Mouse (Mus musculus) stomach, embryonic 15.5 days (tissue): ENCODE results near the gene Ncoa3. TPM values are rescaled to one million over a fixed set of nuclear protein-coding genes. Genes with fewer than 3 reads are reported as not detected.

Experiments
- ATAC-seq: fragments of 200-750 bp; cut with Nextera tagmentation; 2 replicates; pipeline ENCODE4 v1.8.0; 2017; ENCODE audit warnings: low read depth, moderate number of reproducible peaks, moderate TSS enrichment; ENCODE audit not compliant: insufficient read depth, low FRiP score
- H3K27ac ChIP-seq: fragments of 300-500 bp; sonication (generic); 2 replicates; pipeline ENCODE4 v1.5.1; 2015; ENCODE audit warnings: mild to moderate bottlenecking, inconsistent platforms
- H3K27me3 ChIP-seq: fragments of 300-500 bp; sonication (generic); replicated peaks from 2 replicates; pipeline ENCODE4 v1.6.1; 2015; ENCODE audit warnings: inconsistent platforms
- H3K36me3 ChIP-seq: fragments of 300-500 bp; sonication (generic); 2 replicates; pipeline ENCODE4 v1.6.1; 2015; ENCODE audit warnings: inconsistent platforms
- H3K4me1 ChIP-seq: fragments of 300-500 bp; sonication (generic); 2 replicates; pipeline ENCODE4 v1.6.1; 2015; ENCODE audit warnings: inconsistent platforms
- H3K4me2 ChIP-seq: fragments of 300-500 bp; sonication (generic); 2 replicates; pipeline ENCODE4 v1.6.1; 2015; ENCODE audit warnings: mild to moderate bottlenecking, inconsistent platforms
- H3K4me3 ChIP-seq: fragments of 300-500 bp; sonication (generic); replicated peaks from 2 replicates; pipeline ENCODE4 v1.5.1; 2015; ENCODE audit warnings: inconsistent platforms
- H3K9ac ChIP-seq: fragments of 300-500 bp; sonication (generic); 2 replicates; pipeline ENCODE4 v1.6.1; 2015; ENCODE audit warnings: inconsistent platforms
- H3K9me3 ChIP-seq: fragments of 300-500 bp; sonication (generic); 2 replicates; pipeline ENCODE4 v1.6.1; 2016; ENCODE audit warnings: inconsistent platforms
- WGBS: fragments of 180-500 bp; shearing (Covaris S2); methylation state at CpG from one replicate; pipeline ENCODE4 v1.1.7; 2015; 5-methylcytosine and 5-hydroxymethylcytosine counted together
- polyA plus RNA-seq: library from polyadenylated mRNA; unstranded; fragments of >200 nt; fragmentation: Nextera tagmentation; extraction: Ambion mirVana; gene quantifications from 2 replicates; pipeline ENCODE4 v1.2.1, GENCODE M21; 2015

The Ncoa3 gene
- polyA plus RNA-seq, 1 experiment from 2014 or later, result 12.9 TPM

GRCm38 (mm10) chr2:166097443-166098291 lies 105.2 kb downstream of the Ncoa3 start:
- no peaks in the 10 kb centered on the region for H3K27me3 ChIP-seq
- ATAC-seq, result no peak
- no peaks in the 10 kb centered on the region; the same call in 1 of the 2 replicates for H3K4me1 ChIP-seq
- no peak overlapping the region for H3K9ac ChIP-seq
- 77% methylated on average over 18 of the region's 18 CpGs for WGBS
- no peaks in the 10 kb centered on the region for H3K9me3 ChIP-seq
- no peak overlapping the region for H3K4me2 ChIP-seq
- peaks cover 14% of the 10 kb centered on the region for H3K36me3 ChIP-seq
- no peak overlapping the region for H3K4me3 ChIP-seq
- no peak overlapping the region for H3K27ac ChIP-seq

- no peak overlapping the region for H3K4me2 ChIP-seq
- no peaks in the 10 kb centered on the region for H3K9me3 ChIP-seq
- H3K4me1 ChIP-seq, result no peaks in the 10 kb centered on the region; the same call in 1 of the 2 replicates
- H3K9ac ChIP-seq, result no peak overlapping the region
- peaks cover 9% of the 10 kb centered on the region; the same call in 1 of the 2 replicates for H3K36me3 ChIP-seq
- no peak for ATAC-seq
- H3K4me3 ChIP-seq, result no peak overlapping the region
- no peak overlapping the region for H3K27ac ChIP-seq
- no peaks in the 10 kb centered on the region for H3K27me3 ChIP-seq
- WGBS, result 68% methylated on average over 15 of the region's 15 CpGs
Measured at GRCm38 (mm10) chr2:166098292-166098933, 106.0 kb downstream of the Ncoa3 start.

GRCm38 (mm10) chr2:166100309-166101262 lies 108.2 kb downstream of the Ncoa3 start:
- no peaks in the 10 kb centered on the region for H3K27me3 ChIP-seq
- no peak overlapping the region for H3K4me2 ChIP-seq
- H3K9me3 ChIP-seq, result no peaks in the 10 kb centered on the region
- H3K4me3 ChIP-seq, result no peak overlapping the region
- ATAC-seq, result no peak
- H3K36me3 ChIP-seq, result no peaks in the 10 kb centered on the region
- no peak overlapping the region for H3K27ac ChIP-seq
- WGBS, result 79% methylated on average over 21 of the region's 21 CpGs
- no peaks in the 10 kb centered on the region; the same call in 1 of the 2 replicates for H3K4me1 ChIP-seq
- H3K9ac ChIP-seq, result no peak overlapping the region

GRCm38 (mm10) chr2:166102893-166103292 lies 110.5 kb downstream of the Ncoa3 start:
- Histone ChIP-seq H3K4me2 (no peak overlapping the region), H3K27me3 (no peaks in the 10 kb centered on the region), H3K4me3 (no peak overlapping the region), H3K36me3 (no peaks in the 10 kb centered on the region), H3K9ac (no peak overlapping the region), H3K27ac (no peak overlapping the region), H3K9me3 (no peaks in the 10 kb centered on the region), H3K4me1 (no peaks in the 10 kb centered on the region; the same call in 1 of the 2 replicates)
- 77% methylated on average over 7 of the region's 7 CpGs for WGBS
- ATAC-seq, result no peak

GRCm38 (mm10) chr2:166105911-166106310 lies 113.5 kb downstream of the Ncoa3 start:
- H3K27ac ChIP-seq, result peak overlapping the region; percentile 78

GRCm38 (mm10) chr2:166106631-166107030 lies 114.2 kb downstream of the Ncoa3 start:
- no peak for ATAC-seq
- H3K27ac ChIP-seq, result peak overlapping the region; percentile 78

More at GRCm38 (mm10) chr2:166105911-166106310, 113.5 kb downstream of the Ncoa3 start:
- no peak for ATAC-seq
- Histone ChIP-seq H3K9me3 (no peaks in the 10 kb centered on the region), H3K9ac (no peak overlapping the region), H3K4me1 (peaks cover 8% of the 10 kb centered on the region), H3K4me3 (no peak overlapping the region), H3K36me3 (no peaks in the 10 kb centered on the region; the same call in 1 of the 2 replicates), H3K4me2 (no peak overlapping the region), H3K27me3 (no peaks in the 10 kb centered on the region)
- 60% methylated on average over 9 of the region's 9 CpGs for WGBS

GRCm38 (mm10) chr2:166107911-166108310 lies 115.5 kb downstream of the Ncoa3 start:
- H3K9me3 ChIP-seq, result no peaks in the 10 kb centered on the region
- WGBS, result 77% methylated on average over 5 of the region's 5 CpGs
- H3K4me1 ChIP-seq, result peaks cover 8% of the 10 kb centered on the region
- no peak overlapping the region for H3K27ac ChIP-seq
- ATAC-seq, result no peak
- H3K36me3 ChIP-seq, result no peaks in the 10 kb centered on the region; the same call in 1 of the 2 replicates
- no peak overlapping the region for H3K4me2 ChIP-seq
- no peak overlapping the region for H3K4me3 ChIP-seq
- H3K27me3 ChIP-seq, result no peaks in the 10 kb centered on the region
- no peak overlapping the region for H3K9ac ChIP-seq

More at GRCm38 (mm10) chr2:166106631-166107030, 114.2 kb downstream of the Ncoa3 start:
- no peak overlapping the region for H3K4me3 ChIP-seq
- no peaks in the 10 kb centered on the region for H3K9me3 ChIP-seq
- H3K27me3 ChIP-seq, result no peaks in the 10 kb centered on the region
- no peak overlapping the region for H3K9ac ChIP-seq
- 55% methylated on average over 2 of the region's 2 CpGs for WGBS
- H3K36me3 ChIP-seq, result no peaks in the 10 kb centered on the region; the same call in 1 of the 2 replicates
- H3K4me1 ChIP-seq, result peaks cover 8% of the 10 kb centered on the region
- H3K4me2 ChIP-seq, result no peak overlapping the region

- Histone ChIP-seq H3K4me2 (no peak overlapping the region), H3K4me3 (no peak overlapping the region), H3K4me1 (peaks cover 8% of the 10 kb centered on the region), H3K36me3 (no peaks in the 10 kb centered on the region; the same call in 1 of the 2 replicates), H3K9ac (no peak overlapping the region), H3K27me3 (no peaks in the 10 kb centered on the region), H3K27ac (no peak overlapping the region), H3K9me3 (no peaks in the 10 kb centered on the region)
- 35% methylated on average over 4 of the region's 4 CpGs for WGBS
- ATAC-seq, result no peak
Measured at GRCm38 (mm10) chr2:166108326-166108725, 115.9 kb downstream of the Ncoa3 start.

GRCm38 (mm10) chr2:166110764-166111163 lies 118.3 kb downstream of the Ncoa3 start:
- Histone ChIP-seq H3K9ac (no peak overlapping the region), H3K4me2 (no peak overlapping the region), H3K36me3 (peaks cover 8% of the 10 kb centered on the region; the same call in 1 of the 2 replicates), H3K4me3 (no peak overlapping the region), H3K27me3 (no peaks in the 10 kb centered on the region), H3K4me1 (peaks cover 11% of the 10 kb centered on the region), H3K27ac (no peak overlapping the region), H3K9me3 (no peaks in the 10 kb centered on the region)
- no peak for ATAC-seq
- WGBS, result 86% methylated on average over 8 of the region's 8 CpGs

- H3K4me3 ChIP-seq, result no peak overlapping the region
- peaks cover 11% of the 10 kb centered on the region for H3K4me1 ChIP-seq
- no peak overlapping the region for H3K4me2 ChIP-seq
- 88% methylated on average over 2 of the region's 2 CpGs for WGBS
- H3K9me3 ChIP-seq, result no peaks in the 10 kb centered on the region
- H3K27me3 ChIP-seq, result no peaks in the 10 kb centered on the region
- H3K27ac ChIP-seq, result no peak overlapping the region
- no peak overlapping the region for H3K9ac ChIP-seq
- peaks cover 12% of the 10 kb centered on the region; the same call in 1 of the 2 replicates for H3K36me3 ChIP-seq
- no peak for ATAC-seq
Measured at GRCm38 (mm10) chr2:166111238-166111637, 118.8 kb downstream of the Ncoa3 start.

- no peak overlapping the region for H3K9ac ChIP-seq
- ATAC-seq, result no peak
- 63% methylated on average over 10 of the region's 10 CpGs for WGBS
- H3K27me3 ChIP-seq, result no peaks in the 10 kb centered on the region
- H3K9me3 ChIP-seq, result no peaks in the 10 kb centered on the region
- no peak overlapping the region for H3K4me3 ChIP-seq
- H3K27ac ChIP-seq, result no peak overlapping the region
- peaks cover 12% of the 10 kb centered on the region; the same call in 1 of the 2 replicates for H3K36me3 ChIP-seq
- H3K4me1 ChIP-seq, result peaks cover 11% of the 10 kb centered on the region
- H3K4me2 ChIP-seq, result no peak overlapping the region
Measured at GRCm38 (mm10) chr2:166111831-166112250, 119.4 kb downstream of the Ncoa3 start.
